Mouse (Mus musculus): ENCODE results near the gene Galnt10.

- no peak for TF ChIP-seq POLR2A (IDR thresholded peaks at IDR 0.05; ENCODE audit: insufficient read length, low read depth)
- no peak for TF ChIP-seq USF1 (IDR thresholded peaks at IDR 0.05; ENCODE audit: low read depth)
- no peak for TF ChIP-seq MAX (IDR thresholded peaks at IDR 0.05; ENCODE audit: low read depth)
Measured at GRCm38 (mm10) chr11:57833296-57833977, 188.2 kb downstream of the Galnt10 start.

Data from myocyte (in vitro differentiated cells).